Mouse (Mus musculus) frontal cortex, postnatal 14 days (tissue): Measurements from ENCODE around the gene Erich6b.

Experiments
- DNase-seq, 2 experiments: peaks; one replicate each; pipeline ENCODE4 v3.0.0; 2022; ENCODE audit warnings: low spot score in 2 of 2

Erich6b gene

DNA sequence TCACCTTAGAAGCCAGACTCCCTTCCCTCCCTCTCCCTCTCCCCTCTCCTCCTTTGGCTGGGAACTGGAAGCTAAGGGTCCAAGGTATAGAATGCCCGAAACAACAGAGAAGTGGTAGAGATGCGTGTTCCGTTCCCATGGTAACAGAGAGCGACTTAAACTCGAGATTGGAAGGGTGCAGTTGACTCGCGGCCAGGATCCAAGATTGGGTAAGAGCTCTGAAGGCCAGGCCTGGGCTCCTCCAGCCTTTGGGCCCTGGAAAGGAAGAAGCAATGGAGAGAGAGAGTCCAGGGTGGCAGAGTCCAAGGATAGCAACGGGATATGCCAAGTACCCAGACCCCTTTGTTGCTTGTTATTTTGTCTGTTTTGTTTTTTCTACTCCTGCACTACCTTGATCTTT lies at the start of gene Erich6b:
Gene Erich6b, plus strand, starts transcription at position 180 of the 400 bp plus-strand sequence.
- no peak for DNase-seq

GRCm38 (mm10) chr14:75592978-75593377 lies 49.1 kb upstream of the Erich6b start, which contains the start of gene Spert:
Gene Spert, minus strand, starts transcription at chr14:75593116.
- DNase-seq = no peak

DNA sequence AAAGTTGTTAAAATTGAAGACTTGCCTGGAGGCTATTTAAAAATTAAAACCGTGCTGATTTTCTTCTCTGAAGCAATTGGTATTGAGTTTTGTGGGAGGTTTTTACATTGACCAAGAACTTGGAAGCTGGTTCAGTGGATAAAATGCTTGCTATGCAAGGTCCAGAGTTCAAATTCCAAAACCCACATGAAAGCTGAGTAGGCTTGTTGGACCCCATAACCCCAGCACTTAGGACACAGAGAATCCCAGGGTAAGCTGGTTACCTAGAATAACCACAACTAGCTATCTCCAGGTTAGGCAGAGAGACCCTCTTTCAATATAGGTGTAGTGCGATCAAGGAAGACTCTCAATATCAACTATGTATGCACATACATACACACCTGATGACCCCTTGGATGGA lies 32.9 kb upstream of the Erich6b start:
- no peak for DNase-seq

DNA sequence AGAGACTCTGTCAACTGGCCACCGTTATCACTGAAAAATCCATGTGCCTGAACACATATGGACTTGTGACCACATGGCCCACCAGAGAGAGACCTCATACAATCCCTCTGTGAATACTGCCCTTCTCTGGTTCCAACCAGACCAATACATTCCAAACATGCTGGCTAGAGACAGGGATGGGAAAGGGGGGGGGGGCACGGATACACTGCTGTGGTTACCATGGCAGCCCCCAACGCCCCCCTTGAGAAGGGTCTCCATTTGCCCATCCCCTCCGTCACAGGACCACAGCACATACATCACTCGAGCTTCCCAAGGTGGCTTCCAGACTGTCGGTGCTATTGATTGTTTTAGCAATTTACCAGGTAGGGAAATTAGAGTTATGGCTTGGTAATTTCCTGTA lies 25.7 kb upstream of the Erich6b start:
- DNase-seq = no peak

DNA sequence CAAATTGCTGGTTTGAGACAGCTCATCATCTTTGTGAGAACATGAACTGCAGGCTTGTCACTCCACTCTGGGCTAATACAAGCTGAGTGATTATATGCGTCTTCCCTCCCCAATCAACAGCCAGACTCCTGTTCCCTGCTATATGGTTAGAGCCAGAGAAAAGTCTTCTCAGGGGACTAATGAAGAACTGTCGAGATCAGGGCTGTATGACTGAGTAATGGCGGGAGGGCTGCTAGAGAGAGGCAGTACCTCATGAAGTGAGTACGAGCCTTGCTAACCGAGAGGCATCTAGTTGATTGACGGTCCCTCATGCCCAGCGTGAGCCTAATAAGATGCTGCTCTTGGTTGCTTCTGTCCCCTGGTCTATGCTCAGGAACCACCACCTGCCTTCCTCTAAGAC lies 19.1 kb upstream of the Erich6b start:
- DNase-seq = no peak

GRCm38 (mm10) chr14:75628870-75629269 lies 13.2 kb upstream of the Erich6b start:
- DNase-seq = no peak

DNA sequence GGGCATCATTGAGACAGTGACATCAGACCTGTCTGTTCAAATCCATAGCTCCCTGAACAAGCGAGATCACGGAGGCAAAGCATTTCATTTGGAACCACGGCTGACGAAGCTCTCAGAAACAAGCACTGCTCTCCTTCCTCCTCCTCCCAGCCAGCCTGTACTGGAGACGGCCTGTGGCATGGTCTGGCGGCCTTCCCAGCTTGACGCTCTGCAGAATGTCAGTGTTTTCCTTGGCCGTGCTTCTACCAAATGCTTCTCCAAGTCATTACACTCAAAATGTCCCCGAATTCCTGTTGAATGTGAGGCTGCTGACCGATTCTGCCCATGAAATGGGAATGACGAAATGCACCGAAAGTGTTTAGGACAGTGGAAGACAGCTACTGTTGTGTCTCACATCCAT lies 6.7 kb upstream of the Erich6b start:
- DNase-seq = no peak

DNA sequence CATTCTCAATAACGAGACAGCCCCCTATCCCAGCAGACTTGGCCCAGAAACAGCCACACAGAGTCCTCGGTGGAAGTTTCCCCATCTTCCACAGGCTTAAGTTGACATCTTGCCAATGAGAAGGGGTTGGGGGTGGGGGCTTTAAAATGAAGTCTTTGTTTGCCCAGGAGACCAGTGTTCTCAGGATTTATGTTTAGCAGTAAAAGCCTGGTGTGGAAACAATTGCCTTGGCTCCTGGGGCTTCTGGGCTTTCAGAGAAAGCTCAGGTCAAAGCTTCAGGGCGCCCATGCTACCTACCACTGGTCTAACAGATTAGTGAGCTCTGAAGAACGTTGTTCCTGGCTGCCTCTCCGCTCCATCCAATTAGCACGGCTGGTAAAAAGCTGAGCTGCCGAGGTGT lies 6.0 kb upstream of the Erich6b start:
- no peak for DNase-seq

DNA sequence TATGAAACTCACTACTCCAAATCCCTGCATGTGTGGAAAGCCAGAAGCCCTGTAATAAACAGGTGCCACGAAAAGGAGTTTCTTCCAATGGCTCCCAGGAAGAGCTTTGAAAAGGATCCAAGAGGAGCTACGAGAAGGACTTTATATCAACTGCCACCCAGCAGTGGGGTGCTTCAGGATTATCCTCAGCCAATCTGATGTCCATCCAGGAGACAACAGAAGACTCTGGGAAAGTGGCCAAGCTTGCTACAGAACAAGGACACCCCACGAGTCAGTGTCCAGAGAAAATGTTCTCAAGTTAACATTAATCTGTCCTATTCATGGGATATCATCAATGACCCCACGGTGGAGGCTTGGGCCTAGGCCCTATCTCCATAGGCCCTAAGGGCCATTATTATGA lies 4.4 kb upstream of the Erich6b start:
- DNase-seq = no peak

GRCm38 (mm10) chr14:75640846-75641245 lies 1.2 kb upstream of the Erich6b start:
- DNase-seq = no peak

DNA sequence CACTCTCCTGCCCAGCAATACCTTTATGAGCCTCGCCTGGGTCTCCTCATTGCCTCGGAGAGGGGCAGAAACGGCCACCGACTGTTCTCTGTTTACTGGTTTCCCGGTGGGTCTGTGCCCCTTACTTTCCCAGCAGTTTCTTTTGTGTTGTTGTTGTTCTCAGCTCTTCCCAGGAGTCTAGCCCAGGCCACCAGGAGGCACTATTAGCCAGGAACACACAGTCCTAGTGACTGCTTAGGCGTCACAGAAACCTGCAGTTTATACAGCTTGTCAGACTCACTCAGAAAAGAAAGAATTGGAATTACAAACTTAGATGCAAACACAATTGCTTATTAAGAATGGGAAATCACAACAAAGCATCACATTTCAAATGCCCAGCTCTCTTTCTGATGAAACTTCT lies 690 bp upstream of the Erich6b start:
- no peak for DNase-seq

- DNase-seq = no peak
These were observed 3.4 kb downstream of the Erich6b start for GRCm38 (mm10) chr14:75645461-75645860.

GRCm38 (mm10) chr14:75646060-75646459 lies 4.0 kb downstream of the Erich6b start:
- DNase-seq = no peak

- no peak for DNase-seq
These were observed 5.1 kb downstream of the Erich6b start for GRCm38 (mm10) chr14:75646968-75647829.

DNA sequence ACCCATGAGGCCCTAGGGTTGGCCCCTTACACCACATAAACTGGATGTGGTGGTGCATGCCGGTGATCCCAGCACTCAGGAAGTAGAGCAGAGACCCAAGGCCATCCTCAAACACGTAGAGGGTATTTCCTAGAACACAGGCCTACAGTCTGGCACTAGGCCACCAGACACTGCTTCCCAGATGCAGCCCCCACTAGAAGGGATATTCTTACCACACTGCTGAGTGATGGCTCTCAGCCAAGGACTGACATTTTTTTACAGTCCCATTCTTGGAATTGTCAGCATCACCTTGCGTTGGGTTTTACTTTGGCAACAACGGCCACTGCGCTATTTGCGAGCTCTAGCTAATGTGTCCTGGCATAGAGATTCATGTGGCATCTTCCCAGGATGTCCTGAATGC lies 18.9 kb downstream of the Erich6b start:
- DNase-seq = no peak

GRCm38 (mm10) chr14:75661548-75661947 lies 19.5 kb downstream of the Erich6b start:
- no peak for DNase-seq

GRCm38 (mm10) chr14:75665430-75666180 lies 23.5 kb downstream of the Erich6b start:
- DNase-seq = no peak

DNA sequence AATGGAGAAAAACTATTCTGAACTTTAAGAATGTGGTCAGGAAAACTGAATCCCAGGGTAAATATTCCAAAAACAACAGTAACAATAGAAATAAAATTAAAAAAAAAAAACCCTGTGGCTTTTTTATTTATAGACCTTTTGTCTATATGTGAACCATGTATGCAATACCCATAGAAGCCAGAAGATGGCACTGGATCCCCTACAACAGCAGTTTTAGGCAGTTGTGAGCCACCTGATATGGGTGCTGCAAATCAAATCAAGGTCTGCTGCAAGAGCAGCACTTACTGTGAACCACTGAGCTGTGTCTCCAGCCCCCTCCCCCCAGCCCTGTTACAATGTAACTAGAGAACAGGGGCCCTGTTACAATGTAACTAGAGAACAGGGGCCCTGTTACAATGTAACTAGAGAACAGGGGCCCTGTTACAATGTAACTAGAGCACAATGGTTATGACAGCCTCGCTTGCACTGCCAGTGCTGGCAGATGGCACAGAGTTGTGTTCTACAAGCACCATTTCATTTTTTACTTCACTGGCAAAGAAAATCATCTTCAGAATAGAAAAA lies 27.1 kb downstream of the Erich6b start:
- DNase-seq = no peak

DNA sequence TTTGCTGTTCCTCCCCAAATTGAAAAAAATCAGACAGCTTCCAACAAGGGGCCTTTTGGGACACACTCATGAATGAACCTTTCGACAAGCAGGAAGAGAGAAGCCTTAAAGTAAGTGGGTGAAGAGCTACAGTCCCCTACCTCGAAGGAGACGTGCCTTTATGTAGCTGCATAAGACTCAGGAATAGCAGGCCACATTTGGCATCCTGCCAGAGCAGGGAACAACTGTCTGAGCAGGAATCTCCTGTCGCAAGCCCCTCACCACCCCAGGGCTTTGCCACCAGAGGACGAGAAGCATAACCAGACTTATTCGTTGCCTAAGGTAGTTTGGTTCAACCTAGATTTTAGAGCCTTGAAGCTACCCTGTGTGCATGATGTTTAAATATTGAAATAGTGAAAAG lies 34.3 kb downstream of the Erich6b start:
- DNase-seq = no peak

DNA sequence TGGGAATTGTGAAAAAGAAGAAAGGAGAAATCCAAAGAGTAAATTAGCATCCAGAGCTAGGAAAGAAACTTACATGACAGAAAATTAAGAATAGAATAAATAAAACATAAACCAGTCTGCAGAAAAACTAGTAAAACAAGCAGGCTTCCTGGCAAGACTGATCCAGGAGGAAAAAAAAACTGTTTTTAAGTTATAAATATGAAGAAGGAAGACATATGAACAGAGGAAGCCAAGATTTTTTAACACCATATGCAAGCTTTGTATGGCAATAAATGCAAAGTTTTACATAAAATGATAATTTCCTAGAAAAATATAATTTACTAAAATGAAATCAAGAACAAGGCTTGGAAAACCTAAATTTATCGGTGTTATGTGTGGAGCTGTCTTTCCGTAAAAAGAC lies 48.4 kb downstream of the Erich6b start:
- no peak for DNase-seq

DNA sequence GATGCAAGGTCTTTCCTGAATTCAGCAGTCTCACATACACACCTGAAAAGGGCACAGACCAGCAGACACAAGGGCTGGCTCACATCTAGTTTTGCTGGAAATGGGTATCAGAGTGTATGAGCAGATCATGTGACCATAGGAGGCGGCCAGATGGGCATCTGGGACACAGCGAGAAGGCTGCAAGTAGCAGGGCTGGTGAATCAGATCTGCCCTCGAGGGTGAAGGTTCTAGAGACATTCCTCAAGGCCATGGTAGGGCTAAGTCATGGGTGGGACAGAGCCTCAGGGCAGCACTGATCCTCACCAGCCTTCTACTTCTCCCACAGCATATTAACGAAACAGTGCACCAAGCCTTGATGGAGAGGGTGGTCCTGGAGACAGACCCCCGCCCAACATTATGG lies 54.0 kb downstream of the Erich6b start:
- no peak for DNase-seq

DNA sequence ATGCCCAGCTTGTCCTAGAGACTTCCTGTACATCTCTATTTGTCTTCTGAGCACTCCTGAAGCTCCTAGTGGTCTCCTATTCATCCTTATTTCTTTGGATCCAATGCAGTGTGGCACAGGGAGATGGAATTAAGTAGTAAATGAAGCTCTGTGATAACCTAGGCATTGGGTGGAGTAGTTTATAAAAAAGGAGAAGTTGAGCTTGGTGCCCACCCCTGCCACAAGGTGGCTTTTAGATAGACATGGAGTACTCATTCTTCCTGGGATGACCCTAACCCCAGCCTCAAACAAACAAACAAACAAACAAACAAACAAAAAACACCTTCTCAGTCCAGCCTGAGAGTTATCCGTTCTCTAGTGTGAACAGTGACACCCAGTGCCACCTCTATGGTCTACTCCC lies 55.9 kb downstream of the Erich6b start:
- no peak for DNase-seq

GRCm38 (mm10) chr14:75706647-75707046 lies 64.6 kb downstream of the Erich6b start:
- no peak for DNase-seq
